Mouse (Mus musculus): ENCODE measurements around the gene Podxl.

GRCm38 (mm10) chr6:31563235-31564181, at the start of gene Podxl:
- TF ChIP-seq CTCF (IDR thresholded peaks at IDR 0.05; ENCODE audit: low read depth, low read length) = no peak
- TF ChIP-seq POLR2A (IDR thresholded peaks at IDR 0.05; ENCODE audit: borderline replicate concordance, low read depth, low read length) = no peak
